In the genomic region with DNA sequence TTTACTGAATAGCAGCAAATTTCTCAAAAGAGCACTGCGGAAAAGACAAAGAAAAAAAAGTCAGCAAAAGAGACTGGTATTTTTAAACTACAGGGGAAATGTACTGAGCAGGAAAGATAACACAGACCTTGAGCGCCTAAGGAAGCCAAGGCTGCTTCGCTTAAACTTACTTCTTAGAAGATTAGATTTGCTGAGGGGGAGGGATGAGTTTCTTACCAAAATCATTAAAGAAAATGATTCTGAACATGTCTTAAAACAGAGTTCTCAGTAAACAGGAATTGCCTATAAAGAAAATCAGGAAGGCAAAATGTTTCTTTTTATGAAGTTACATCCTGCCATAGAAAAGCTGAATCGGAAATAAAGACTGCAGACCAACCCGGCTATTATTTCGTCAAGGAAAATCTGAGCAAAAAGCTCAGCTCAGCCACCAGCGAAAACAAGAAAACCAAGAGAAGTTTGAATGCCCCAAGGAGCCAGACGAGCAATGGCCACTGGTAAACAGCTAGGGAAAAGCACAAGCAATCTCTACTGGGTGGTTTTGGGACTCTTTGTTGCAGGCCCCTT, we compare ENCODE assay signal across 8 mouse cellular contexts. TPM values are rescaled to one million over a fixed set of nuclear protein-coding genes. Genes with fewer than 3 reads are reported as not detected.
A peak's percentile ranks its signal among the peaks of the same experiment; 100 is the strongest.
DNase-seq lines count a peak whose midpoint lies in the region; ATAC-seq and TF ChIP-seq lines count a peak whose summit lies in the region.

A gene (plus strand): TSS at position 284 of the 564 bp plus-strand sequence.

- H3K4me3 ChIP-seq in layer of hippocampus, adult 2 months = peak within 1 kb of the TSS; percentile 91
- peak within 1 kb of the TSS; percentile 86 for H3K4me3 ChIP-seq in forebrain, embryonic 16.5 days (replicated peaks; ENCODE audit: low read length)
- H3K4me3 ChIP-seq in intestine, embryonic 15.5 days (replicated peaks) = peak within 1 kb of the TSS; percentile 96
- H3K4me3 ChIP-seq in midbrain, embryonic 11.5 days (ENCODE audit: low read depth, low read length) = peak within 1 kb of the TSS; percentile 91

- 38% methylated on average over 8 of the region's 8 CpGs for WGBS in forebrain, embryonic 16.5 days
- 36% methylated on average over 8 of the region's 8 CpGs for WGBS in intestine, embryonic 15.5 days
- WGBS in midbrain, embryonic 11.5 days = 39% methylated on average over 8 of the region's 8 CpGs

- peak; percentile 3 for ATAC-seq in activated CD4-positive, CD25-positive, alpha-beta regulatory T cell, adult 4 months
- ATAC-seq in forebrain, embryonic 16.5 days = no peak
- no peak for ATAC-seq in intestine, embryonic 15.5 days
- no peak for ATAC-seq in midbrain, embryonic 11.5 days (ENCODE audit: low FRiP score)

- peak within 1 kb of the TSS; percentile 97 for H3K27ac ChIP-seq in layer of hippocampus, adult 2 months
- H3K27ac ChIP-seq in forebrain, embryonic 16.5 days (ENCODE audit: low read length) = peak within 1 kb of the TSS; percentile 98
- peak within 1 kb of the TSS; percentile 89 for H3K27ac ChIP-seq in intestine, embryonic 15.5 days
- H3K27ac ChIP-seq in midbrain, embryonic 11.5 days (ENCODE audit: low read depth, low read length) = peak within 1 kb of the TSS; percentile 93

- no peaks in the 10 kb centered on the region for H3K27me3 ChIP-seq in forebrain, embryonic 16.5 days (replicated peaks; ENCODE audit: control insufficient read depth, insufficient read depth, low read length)
- no peaks in the 10 kb centered on the region for H3K27me3 ChIP-seq in intestine, embryonic 15.5 days (replicated peaks)
- no peaks in the 10 kb centered on the region for H3K27me3 ChIP-seq in midbrain, embryonic 11.5 days (ENCODE audit: control insufficient read depth, insufficient read depth, low read length)

- peaks cover 31% of the 10 kb centered on the region for H3K4me1 ChIP-seq in forebrain, embryonic 16.5 days (replicated peaks; ENCODE audit: control insufficient read depth, insufficient read depth, low read length)
- H3K4me1 ChIP-seq in intestine, embryonic 15.5 days (replicated peaks) = peaks cover 7% of the 10 kb centered on the region
- H3K4me1 ChIP-seq in midbrain, embryonic 11.5 days (ENCODE audit: control insufficient read depth, insufficient read depth, low read length) = peaks cover 19% of the 10 kb centered on the region

- no peaks in the 10 kb centered on the region for H3K9me3 ChIP-seq in forebrain, embryonic 16.5 days (ENCODE audit: control insufficient read depth, low read length)
- H3K9me3 ChIP-seq in intestine, embryonic 15.5 days = no peaks in the 10 kb centered on the region
- no peaks in the 10 kb centered on the region for H3K9me3 ChIP-seq in midbrain, embryonic 11.5 days (ENCODE audit: control insufficient read depth, low read length)

- no peak for TF ChIP-seq CTCF in layer of hippocampus, adult 2 months (conservative IDR thresholded peaks at IDR 0.05)

- H3K4me2 ChIP-seq in forebrain, embryonic 16.5 days (ENCODE audit: low read length) = peak within 1 kb of the TSS; percentile 68
- peak within 1 kb of the TSS; percentile 86 for H3K4me2 ChIP-seq in intestine, embryonic 15.5 days (replicated peaks)
- peak within 1 kb of the TSS; percentile 70 for H3K4me2 ChIP-seq in midbrain, embryonic 11.5 days

- H3K36me3 ChIP-seq in forebrain, embryonic 16.5 days (ENCODE audit: control insufficient read depth, insufficient read depth) = no peaks in the 10 kb centered on the region
- no peaks in the 10 kb centered on the region for H3K36me3 ChIP-seq in intestine, embryonic 15.5 days
- H3K36me3 ChIP-seq in midbrain, embryonic 11.5 days (ENCODE audit: control insufficient read depth, insufficient read depth, low read length) = no peaks in the 10 kb centered on the region

- peak within 1 kb of the TSS; percentile 97 for H3K9ac ChIP-seq in forebrain, embryonic 16.5 days (replicated peaks; ENCODE audit: low read depth, low read length)
- H3K9ac ChIP-seq in intestine, embryonic 15.5 days = peak within 1 kb of the TSS; percentile 90
- H3K9ac ChIP-seq in midbrain, embryonic 11.5 days (ENCODE audit: low read length) = peak within 1 kb of the TSS; percentile 86

- no peak for DNase-seq in layer of hippocampus, adult 2 months (ENCODE audit: low spot score in 2 of 2)
- DNase-seq in layer of hippocampus, adult 9-10 months (ENCODE audit: low spot score) = no peak
- DNase-seq in midbrain, embryonic 11.5 days (ENCODE audit: low spot score, missing footprints) = no peak
- DNase-seq in cerebellum, adult 11-12 months = no peak
- no peak for DNase-seq in lung, adult 18-20 months

RNA-seq across cellular contexts. Expression of the gene that starts here (rescaled TPM):
- 100 to 1,000 TPM; 127 to 130 TPM for total RNA-seq in layer of hippocampus, adult 2 months (2021)
- 100 to 1,000 TPM in 1 of 2 experiments, 10 to 100 TPM in 1; 78.3 to 103 TPM for polyA plus RNA-seq in activated CD4-positive, CD25-positive, alpha-beta regulatory T cell, adult 4 months (2017; shearing (Covaris generic))
- polyA plus RNA-seq in forebrain, embryonic 16.5 days (2015; fragmentation: Nextera tagmentation; extraction: Ambion mirVana) = 74.4 and 75.7 TPM in 2 replicates
- 21.3 and 23.4 TPM in 2 replicates for polyA plus RNA-seq in intestine, embryonic 15.5 days (2015; fragmentation: Nextera tagmentation; extraction: Ambion mirVana)
- polyA plus RNA-seq in midbrain, embryonic 11.5 days (2014; fragmentation: Nextera tagmentation; extraction: Ambion mirVana) = 43.7 and 44.3 TPM in 2 replicates
